Mouse (Mus musculus) heart, embryonic 16.5 days (tissue): ENCODE measurements around the gene Xrra1. TPM values are rescaled to one million over a fixed set of nuclear protein-coding genes. Genes with fewer than 3 reads are reported as not detected.

ENCODE experiments used
- ATAC-seq: fragments of 200-750 bp; cut with Nextera tagmentation; replicated peaks from 2 replicates; pipeline ENCODE4 v1.8.0; 2017; ENCODE audit warnings: moderate number of reproducible peaks; ENCODE audit not compliant: insufficient read depth, low FRiP score; ENCODE audit errors: extremely low read depth
- H3K27ac ChIP-seq: fragments of 300-500 bp; sonication (generic); 2 replicates; pipeline ENCODE4 v1.5.1; 2014; ENCODE audit warnings: mild to moderate bottlenecking, low read length, control low read depth, moderate library complexity
- H3K27me3 ChIP-seq: fragments of 300-500 bp; sonication (generic); 2 replicates; pipeline ENCODE4 v1.6.1; 2014; ENCODE audit warnings: low read length, mixed read lengths; ENCODE audit not compliant: control insufficient read depth, insufficient read depth
- H3K36me3 ChIP-seq: fragments of 300-500 bp; sonication (generic); 2 replicates; pipeline ENCODE4 v1.6.1; 2014; ENCODE audit not compliant: control insufficient read depth, insufficient read depth
- H3K4me1 ChIP-seq: fragments of 300-500 bp; sonication (generic); 2 replicates; pipeline ENCODE4 v1.6.1; 2014; ENCODE audit warnings: low read length, mixed read lengths; ENCODE audit not compliant: control insufficient read depth, insufficient read depth
- H3K4me2 ChIP-seq: fragments of 300-500 bp; sonication (generic); 2 replicates; pipeline ENCODE4 v1.6.1; 2014; ENCODE audit warnings: low read depth, mild to moderate bottlenecking, control low read depth, low read length
- H3K4me3 ChIP-seq: fragments of 300-500 bp; sonication (generic); 2 replicates; pipeline ENCODE4 v1.5.1; 2014; ENCODE audit warnings: mild to moderate bottlenecking, control low read depth, low read length
- H3K9ac ChIP-seq: fragments of 300-500 bp; sonication (generic); 2 replicates; pipeline ENCODE4 v1.6.1; 2014; ENCODE audit warnings: low read length, control low read depth
- H3K9me3 ChIP-seq: fragments of 300-500 bp; sonication (generic); replicated peaks from 2 replicates; pipeline ENCODE4 v1.6.1; 2016; ENCODE audit warnings: low read length; ENCODE audit not compliant: control insufficient read depth
- WGBS: fragments of 180-500 bp; shearing (Covaris S2); extraction: QIAGEN DNeasy Blood & Tissue Kit; methylation state at CpG from one replicate; pipeline ENCODE4 v1.1.7; 2014; 5-methylcytosine and 5-hydroxymethylcytosine counted together
- polyA plus RNA-seq: library from polyadenylated mRNA; unstranded; fragments of >200 nt; fragmentation: Nextera tagmentation; extraction: Ambion mirVana; gene quantifications from 2 replicates; pipeline ENCODE4 v1.2.1, GENCODE M21; 2015

Xrra1 gene
- polyA plus RNA-seq, 1 experiment from 2014 or later, result 0.46 TPM

GRCm38 (mm10) chr7:99962536-99963236 lies 103.8 kb downstream of the Xrra1 start:
- Histone ChIP-seq H3K36me3 (no peaks in the 10 kb centered on the region), H3K9ac (no peak overlapping the region), H3K4me3 (no peak overlapping the region), H3K27ac (peak overlapping the region; percentile 28), H3K9me3 (no peaks in the 10 kb centered on the region), H3K4me1 (peaks cover 37% of the 10 kb centered on the region), H3K4me2 (no peak overlapping the region), H3K27me3 (no peaks in the 10 kb centered on the region)
- WGBS, result 48% methylated on average over 8 of the region's 8 CpGs
- ATAC-seq, result no peak

- H3K9ac ChIP-seq, result no peak overlapping the region
- H3K4me3 ChIP-seq, result no peak overlapping the region
- H3K4me2 ChIP-seq, result no peak overlapping the region
- H3K36me3 ChIP-seq, result no peaks in the 10 kb centered on the region
- peaks cover 37% of the 10 kb centered on the region for H3K4me1 ChIP-seq
- no peaks in the 10 kb centered on the region for H3K27me3 ChIP-seq
- no peak for ATAC-seq
- H3K9me3 ChIP-seq, result no peaks in the 10 kb centered on the region
- 72% methylated on average over 3 of the region's 3 CpGs for WGBS
- H3K27ac ChIP-seq, result 0 out of 2 replicates have a peak overlapping the region, but pooled peaks have one; percentile 14
Observed at GRCm38 (mm10) chr7:99963237-99963860, 104.4 kb downstream of the Xrra1 start.

DNA sequence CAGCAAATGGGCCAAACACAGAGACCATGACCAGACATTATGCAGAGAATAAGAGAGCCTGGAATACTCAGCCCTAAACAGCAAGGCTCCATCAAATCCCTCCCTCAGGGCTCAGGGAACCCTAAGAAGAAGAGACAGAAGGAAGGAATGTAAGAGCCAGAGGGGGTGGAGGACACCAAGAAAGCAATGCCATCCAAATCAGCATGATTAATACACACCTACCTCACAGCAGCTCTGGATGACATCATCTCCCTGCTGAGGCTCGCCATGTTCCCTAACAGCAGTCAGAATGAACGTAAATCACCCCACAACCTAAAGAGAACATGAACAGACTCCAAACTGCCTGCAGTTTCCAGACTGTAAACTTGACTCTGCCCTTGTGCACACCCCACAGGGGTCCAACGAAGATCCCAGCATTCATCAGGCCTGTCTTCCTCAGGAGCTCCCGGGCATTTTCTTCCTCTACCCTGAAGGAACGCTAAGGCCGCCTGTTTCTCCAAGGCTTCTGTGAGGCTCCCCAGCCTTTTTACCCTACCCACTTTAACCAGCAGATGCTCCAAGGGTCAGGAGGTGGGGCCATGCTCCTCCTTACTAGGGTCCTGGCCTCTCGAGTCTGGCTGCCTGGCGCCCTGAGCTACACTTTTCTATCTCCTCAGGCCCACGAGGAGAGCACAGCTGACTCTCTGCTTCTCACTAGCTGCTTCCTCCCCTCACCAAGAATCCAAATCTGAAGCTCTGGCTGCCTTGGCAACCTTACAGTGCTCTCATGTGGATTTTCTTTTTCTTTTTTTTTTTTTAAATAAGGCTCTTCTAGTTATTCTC lies 106.3 kb downstream of the Xrra1 start:
- H3K4me2 ChIP-seq, result peak overlapping the region; percentile 5; the same call in 1 of the 2 replicates
- H3K27me3 ChIP-seq, result no peaks in the 10 kb centered on the region
- no peaks in the 10 kb centered on the region for H3K36me3 ChIP-seq
- H3K9ac ChIP-seq, result no peak overlapping the region
- H3K27ac ChIP-seq, result peak overlapping the region; percentile 38; the same call in 1 of the 2 replicates
- H3K4me1 ChIP-seq, result peaks cover 37% of the 10 kb centered on the region
- ATAC-seq, result peak; percentile 52; the same call in 1 of the 2 replicates
- 37% methylated on average over 9 of the region's 9 CpGs for WGBS
- H3K4me3 ChIP-seq, result no peak overlapping the region
- no peaks in the 10 kb centered on the region for H3K9me3 ChIP-seq

GRCm38 (mm10) chr7:99966011-99966721 lies 107.2 kb downstream of the Xrra1 start:
- H3K4me1 ChIP-seq, result peaks cover 38% of the 10 kb centered on the region
- no peak for ATAC-seq
- no peaks in the 10 kb centered on the region for H3K9me3 ChIP-seq
- WGBS, result 60% methylated on average over 9 of the region's 9 CpGs
- no peaks in the 10 kb centered on the region for H3K27me3 ChIP-seq
- H3K9ac ChIP-seq, result no peak overlapping the region
- peak overlapping the region; percentile 30 for H3K27ac ChIP-seq
- no peak overlapping the region for H3K4me3 ChIP-seq
- H3K36me3 ChIP-seq, result no peaks in the 10 kb centered on the region
- no peak overlapping the region for H3K4me2 ChIP-seq

Other genes with a start within 250 kb of the Xrra1 start
- gene Tpbgl, start 232.0 kb upstream of the Xrra1 start, polyA plus RNA-seq, result 2.5 TPM in 2 replicates
- gene Slco2b1, start 147.8 kb upstream of the Xrra1 start, polyA plus RNA-seq, result 3.7 and 3.8 TPM in 2 replicates
- not detected in 2 replicates for gene Olfr520, start 128.8 kb upstream of the Xrra1 start, polyA plus RNA-seq
- not detected in 2 replicates for gene Olfr521, start 95.6 kb upstream of the Xrra1 start, polyA plus RNA-seq
- gene Neu3, start 30.7 kb upstream of the Xrra1 start, polyA plus RNA-seq, result 4.7 and 5.2 TPM in 2 replicates
- 180 and 224 TPM in 2 replicates for gene Spcs2, start 4.3 kb downstream of the Xrra1 start, polyA plus RNA-seq
- gene Rnf169, start 121.3 kb downstream of the Xrra1 start, polyA plus RNA-seq, result 2.9 and 3.0 TPM in 2 replicates
- gene Chrdl2, start 147.1 kb downstream of the Xrra1 start, polyA plus RNA-seq, result 0.15 TPM in 1 of 2 replicates, not detected in the other